Mouse (Mus musculus) ES-E14 (cell line): ENCODE measurements around the gene Kirrel3. TPM values are rescaled to one million over a fixed set of nuclear protein-coding genes. Genes with fewer than 3 reads are reported as not detected.

Experiments used
- DNase-seq: peaks from one replicate; pipeline ENCODE4 v3.0.0-alpha.2; 2013; ENCODE audit warnings: low read depth, low spot score
- H3K27ac ChIP-seq: 2 replicates; pipeline ENCODE4 v1.5.1; 2012; ENCODE audit warnings: low read depth, mild to moderate bottlenecking, low read length, moderate library complexity, mixed read lengths; ENCODE audit not compliant: poor library complexity, insufficient read depth, severe bottlenecking
- H3K36me3 ChIP-seq: 2 replicates; pipeline ENCODE4 v1.6.1; 2012; ENCODE audit warnings: mild to moderate bottlenecking, low read length, moderate library complexity, mixed read lengths; ENCODE audit not compliant: control insufficient read depth, poor library complexity, insufficient read depth, severe bottlenecking
- H3K4me1 ChIP-seq, 2 experiments: fragments of 150-350 bp in 1 of 2; sonication (generic) in 1 of 2; 2 replicates each; pipeline ENCODE4 v1.6.1; 2012; ENCODE audit warnings: low read length in 2 of 2, mild to moderate bottlenecking in 1 of 2, mixed read lengths in 1 of 2; ENCODE audit not compliant: control insufficient read depth in 2 of 2, insufficient read depth in 2 of 2, poor library complexity in 1 of 2
- H3K4me3 ChIP-seq, 2 experiments: fragments of 150-350 bp in 1 of 2; sonication (generic) in 1 of 2; 2 replicates each; pipeline ENCODE4 v1.5.1; 2012; ENCODE audit warnings: low read length in 2 of 2, low read depth in 1 of 2, mild to moderate bottlenecking in 1 of 2, mixed read lengths in 1 of 2; ENCODE audit not compliant: insufficient read depth in 1 of 2, poor library complexity in 1 of 2, severe bottlenecking in 1 of 2
- H3K9ac ChIP-seq: 2 replicates; pipeline ENCODE4 v1.6.1; 2012; ENCODE audit warnings: low read depth, mild to moderate bottlenecking, low read length, mixed read lengths; ENCODE audit not compliant: poor library complexity, insufficient read depth, severe bottlenecking
- H3K9me3 ChIP-seq: fragments of 150-350 bp; sonication (generic); 2 replicates; pipeline ENCODE4 v1.6.1; 2012; ENCODE audit warnings: low read depth, mild to moderate bottlenecking, low read length; ENCODE audit not compliant: control insufficient read depth, insufficient read depth
- CHD2 ChIP-seq: IDR thresholded peaks from 2 replicates; pipeline ENCODE4 v1.6.1; 2014; ENCODE audit warnings: mild to moderate bottlenecking, low read depth, low read length, inconsistent platforms
- HCFC1 ChIP-seq: IDR thresholded peaks from 2 replicates; pipeline ENCODE4 v1.6.1; 2012; ENCODE audit warnings: low read length, inconsistent platforms, borderline replicate concordance; ENCODE audit not compliant: insufficient read depth
- MAFK ChIP-seq: IDR thresholded peaks from 2 replicates; pipeline ENCODE4 v1.6.1; 2014; ENCODE audit warnings: mild to moderate bottlenecking, low read depth, low read length, inconsistent platforms; ENCODE audit not compliant: insufficient read depth
- ZC3H11A ChIP-seq: IDR thresholded peaks from 2 replicates; pipeline ENCODE4 v1.6.1; 2012; ENCODE audit warnings: low read depth, mild to moderate bottlenecking, inconsistent platforms, low read length, borderline replicate concordance
- ZNF384 ChIP-seq: IDR thresholded peaks from 2 replicates; pipeline ENCODE4 v1.6.1; 2012; ENCODE audit warnings: low read depth, low read length, inconsistent platforms
- in situ Hi-C, 2 experiments: fragments of 600-800 bp; cut with MboI; formaldehyde crosslinking; loops; one replicate each; pipeline ENCODE4 v1.15.1; 2025; ENCODE audit warnings: low sequenced_read_pairs in 2 of 2, inconsistent platforms in 1 of 2; ENCODE audit not compliant: unreplicated experiment in 2 of 2
- total RNA-seq: library from RNA; depleted of rRNA; stranded (reverse); fragments of 300-350 nt; gene quantifications from 2 replicates; pipeline ENCODE4 v1.2.3, GENCODE M21; 2012

Kirrel3 gene
- total RNA-seq, 1 experiment = 0.67 TPM

- TF ChIP-seq ZNF384 (no peak), ZC3H11A (no peak), HCFC1 (no peak), CHD2 (no peak), MAFK (no peak)
- in situ Hi-C loops = no loop called here
- Histone ChIP-seq H3K9me3 (no peaks in the 10 kb centered on the region), H3K27ac (no peak overlapping the region), H3K9ac (no peak overlapping the region), H3K4me3 (no peak overlapping the region), H3K4me1 (no peaks in the 10 kb centered on the region), H3K36me3 (no peaks in the 10 kb centered on the region)
- DNase-seq = no peak
Observed at GRCm38 (mm10) chr9:34965041-34965415, 479.3 kb downstream of the Kirrel3 start.

- TF ChIP-seq ZC3H11A (no peak), ZNF384 (no peak), CHD2 (no peak), HCFC1 (no peak), MAFK (no peak)
- no peak for DNase-seq
- Histone ChIP-seq H3K9ac (no peak overlapping the region), H3K9me3 (no peaks in the 10 kb centered on the region), H3K4me1 (no peaks in the 10 kb centered on the region), H3K36me3 (no peaks in the 10 kb centered on the region), H3K27ac (no peak overlapping the region), H3K4me3 (no peak overlapping the region)
- in situ Hi-C loops = no loop called here
Observed at GRCm38 (mm10) chr9:34967772-34968171, 482.1 kb downstream of the Kirrel3 start.

GRCm38 (mm10) chr9:34969881-34970490, 484.3 kb downstream of the Kirrel3 start:
- H3K36me3 ChIP-seq = no peaks in the 10 kb centered on the region
- H3K9ac ChIP-seq = no peak overlapping the region
- no peak for TF ChIP-seq ZNF384
- no peak for TF ChIP-seq MAFK
- TF ChIP-seq CHD2 = no peak
- no peak for TF ChIP-seq HCFC1
- TF ChIP-seq ZC3H11A = no peak
- no peak for DNase-seq
- 0 out of 4 replicates have a peak, but pooled peaks cover 0 to 2% of the 10 kb centered on the region in 2 experiments for H3K4me1 ChIP-seq
- in situ Hi-C loops = no loop called here
- H3K27ac ChIP-seq = no peak overlapping the region
- H3K9me3 ChIP-seq = no peaks in the 10 kb centered on the region
- no peak overlapping the region for H3K4me3 ChIP-seq

DNA sequence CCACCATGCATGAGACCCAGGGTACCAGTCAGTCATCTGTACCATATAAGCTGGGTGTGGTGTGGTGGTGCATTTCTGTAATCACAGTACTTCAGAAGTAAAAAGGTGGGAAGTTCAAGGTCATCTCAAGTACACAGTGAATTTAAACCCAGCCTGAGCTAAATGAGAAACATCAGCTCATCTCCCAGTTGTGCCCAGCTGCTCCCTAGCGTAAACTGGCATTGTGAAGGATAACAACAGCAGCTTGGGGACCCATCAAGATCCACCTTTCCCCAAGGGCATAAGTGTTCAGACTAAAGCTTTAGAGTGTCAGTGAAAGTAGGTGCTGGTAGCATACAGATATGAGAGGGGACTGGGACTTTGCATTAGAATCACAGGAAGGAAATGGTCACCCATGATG, 488.6 kb downstream of the Kirrel3 start:
- Histone ChIP-seq H3K4me1 (0 out of 4 replicates have a peak, but pooled peaks cover 0 to 2% of the 10 kb centered on the region in 2 experiments), H3K9me3 (no peaks in the 10 kb centered on the region), H3K36me3 (no peaks in the 10 kb centered on the region), H3K27ac (no peak overlapping the region), H3K9ac (no peak overlapping the region), H3K4me3 (no peak overlapping the region)
- TF ChIP-seq CHD2 = no peak
- TF ChIP-seq HCFC1 = no peak
- no peak for TF ChIP-seq ZNF384
- TF ChIP-seq ZC3H11A = no peak
- no peak for TF ChIP-seq MAFK
- no peak for DNase-seq
- in situ Hi-C loops = no loop called here

- Histone ChIP-seq H3K36me3 (no peaks in the 10 kb centered on the region), H3K9ac (no peak overlapping the region), H3K4me1 (0 out of 4 replicates have a peak, but pooled peaks cover 0 to 2% of the 10 kb centered on the region in 2 experiments), H3K9me3 (no peaks in the 10 kb centered on the region), H3K27ac (no peak overlapping the region; the same call in 1 of the 2 replicates), H3K4me3 (no peak overlapping the region)
- no peak for DNase-seq
- TF ChIP-seq CHD2 = no peak
- TF ChIP-seq ZC3H11A = no peak
- TF ChIP-seq ZNF384 = no peak
- in situ Hi-C loops = no loop called here
Observed at GRCm38 (mm10) chr9:34975245-34975644, 489.6 kb downstream of the Kirrel3 start.
